Mouse (Mus musculus) thymus, adult 2 months (tissue): ENCODE measurements around the gene C9orf72.

Source experiments
- CTCF ChIP-seq: fragments of 200-500 bp; IDR thresholded peaks from 2 replicates; pipeline ENCODE4 v1.5.1; 2012; ENCODE audit warnings: mild to moderate bottlenecking, control low read depth, low read length, moderate library complexity, borderline replicate concordance; ENCODE audit not compliant: control insufficient read depth, poor library complexity, insufficient read depth; ENCODE audit errors: extremely low read depth
- POLR2A ChIP-seq: fragments of 200-500 bp; IDR thresholded peaks from 2 replicates; pipeline ENCODE4 v1.6.1; 2012; ENCODE audit warnings: mild to moderate bottlenecking, low read length, control low read depth, moderate library complexity; ENCODE audit not compliant: control insufficient read depth, poor library complexity, insufficient read depth; ENCODE audit errors: extremely low read depth

DNA sequence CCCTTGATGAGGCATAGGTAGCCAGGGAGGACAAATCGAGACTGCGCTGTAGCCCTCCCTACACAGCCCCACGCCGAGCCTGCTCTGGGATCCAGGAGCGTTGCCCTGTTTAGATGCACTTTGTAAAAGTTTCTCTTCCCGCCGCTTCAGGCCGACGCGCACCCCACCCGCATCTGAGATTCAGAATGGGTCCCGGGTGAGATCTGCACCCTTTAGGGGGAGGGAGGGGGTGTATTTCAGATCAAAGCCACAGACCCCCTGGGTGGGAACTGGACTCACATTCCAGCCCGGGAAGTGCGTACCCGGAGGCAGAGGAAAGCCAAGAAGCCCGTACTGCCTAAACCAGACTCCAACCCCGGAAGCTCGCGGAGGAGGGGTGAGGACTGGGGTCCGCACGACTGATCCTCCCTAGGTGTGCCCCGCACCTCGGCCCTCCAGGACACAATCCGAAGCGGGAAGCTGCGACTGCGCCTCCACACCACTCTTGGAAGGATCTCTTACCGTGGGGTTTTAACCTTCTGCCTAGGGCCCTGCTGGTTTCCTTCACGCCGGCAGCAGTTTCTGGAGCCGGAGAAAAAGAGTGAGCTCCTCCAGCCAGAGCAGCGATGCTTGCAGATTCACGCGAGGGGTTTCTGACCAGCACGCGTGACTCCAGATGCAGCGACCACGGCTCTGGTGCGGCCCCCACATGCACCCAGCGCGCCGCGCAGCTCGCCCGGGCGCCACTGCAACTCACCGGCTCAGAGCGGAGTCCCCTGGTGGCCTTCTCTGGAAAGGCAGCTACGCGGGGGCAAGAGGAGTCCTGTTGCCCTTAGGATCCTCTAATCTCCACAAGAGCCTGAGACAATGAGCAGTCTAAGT, 69.0 kb downstream of the C9orf72 start, which contains the start of gene Mob3b:
- TF ChIP-seq CTCF, result peak; percentile 90; the same call in 1 of the 2 replicates
- TF ChIP-seq POLR2A, result peak; percentile 5; the same call in 1 of the 2 replicates
